Mouse (Mus musculus) layer of hippocampus, postnatal 36 days (tissue): Measurements from ENCODE around the gene Slf2. TPM values are rescaled to one million over a fixed set of nuclear protein-coding genes. Genes with fewer than 3 reads are reported as not detected.

Experiments
- DNase-seq, 2 experiments: peaks; one replicate each; pipeline ENCODE4 v3.0.0; 2022
- total RNA-seq, 2 experiments: library from RNA; stranded (reverse); gene quantifications; 2 replicates each; pipeline ENCODE4 v1.2.3; 2021

Gene Slf2
- total RNA-seq, 2 experiments from 2014 or later = 39.5 to 46.2 TPM

DNA sequence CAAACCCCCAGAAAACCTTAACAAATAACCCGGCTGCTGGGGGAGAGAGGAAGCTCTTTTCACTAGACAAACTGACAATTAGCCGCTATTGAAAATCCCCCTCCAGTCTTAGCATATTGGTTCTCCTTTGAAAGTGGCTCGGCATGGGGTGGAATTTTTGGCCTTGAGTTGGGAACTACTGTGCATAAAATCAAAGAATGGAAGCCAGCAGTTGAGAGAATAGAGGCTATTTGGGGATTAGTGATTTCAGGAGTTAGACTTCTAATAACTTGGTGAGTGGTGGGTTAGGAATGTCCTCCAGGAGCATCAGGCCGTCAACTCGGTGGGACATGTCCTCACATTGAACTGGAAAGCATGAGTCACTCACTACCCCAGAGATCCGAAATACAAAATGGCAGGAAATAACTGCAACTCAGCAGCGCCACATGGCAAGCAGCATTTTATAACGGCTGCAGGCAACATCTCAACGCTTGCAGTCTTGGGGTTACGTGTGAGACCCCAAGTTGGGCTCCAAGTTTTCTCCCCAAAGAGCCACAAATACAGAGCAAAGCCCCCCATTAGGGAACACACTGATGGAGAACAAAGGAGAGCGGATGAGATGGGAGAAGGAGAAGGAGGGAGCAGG is 22.0 kb upstream of the Slf2 start:
- DNase-seq = no peak

- no peak for DNase-seq
These were observed 16.3 kb upstream of the Slf2 start for GRCm38 (mm10) chr19:44914481-44915249.

DNA sequence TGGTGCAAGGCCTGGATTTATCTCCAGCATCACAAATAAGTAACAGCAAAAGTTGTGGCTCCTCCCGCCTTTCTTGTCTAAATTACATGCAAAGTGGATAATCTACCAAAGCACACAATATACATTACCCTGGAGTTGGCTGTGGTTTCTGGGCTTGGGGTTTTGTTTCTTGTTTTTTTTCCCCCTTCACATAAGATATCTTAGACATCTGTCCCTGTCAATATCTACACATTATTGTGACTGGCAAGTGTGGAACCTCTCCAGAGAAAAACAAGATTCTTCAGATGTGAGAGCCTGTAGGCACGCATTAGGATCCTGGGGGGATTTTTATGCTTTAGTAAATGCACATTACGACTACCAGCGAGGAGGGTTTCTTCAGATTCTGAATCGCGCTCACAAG is 12.8 kb upstream of the Slf2 start:
- no peak for DNase-seq

DNA sequence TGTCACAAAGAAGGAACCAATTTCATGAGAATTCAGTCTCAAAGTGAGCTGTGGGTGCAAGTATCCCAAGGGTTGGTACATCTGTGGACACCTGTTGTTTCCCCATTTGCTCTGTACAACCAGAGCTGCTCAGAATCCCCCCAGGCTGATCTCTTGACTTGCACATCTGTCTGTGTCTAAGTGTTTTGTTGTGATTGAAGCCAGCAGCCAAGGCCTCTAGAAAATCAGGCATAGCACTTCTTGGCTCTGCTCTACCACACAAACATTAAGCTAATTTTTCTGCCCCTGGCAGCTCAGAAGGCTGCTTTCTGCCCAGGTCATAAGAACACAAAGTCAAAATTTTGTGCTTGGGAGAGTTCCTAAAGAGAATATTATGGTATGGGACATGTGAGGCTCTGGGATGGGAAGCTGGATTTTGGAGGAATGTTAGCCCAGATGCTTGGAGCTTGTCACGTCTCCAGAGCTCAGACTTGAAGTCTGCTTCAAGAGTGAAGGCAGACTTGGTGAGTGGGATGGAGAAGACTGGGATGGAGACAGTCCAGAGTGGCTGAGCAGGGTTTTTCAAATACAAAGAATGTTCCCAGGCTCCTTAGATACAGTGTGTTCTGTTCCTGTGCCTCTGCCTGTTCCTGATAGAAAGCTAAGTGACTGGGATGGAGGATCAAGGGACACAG is 9.3 kb upstream of the Slf2 start:
- no peak for DNase-seq

DNA sequence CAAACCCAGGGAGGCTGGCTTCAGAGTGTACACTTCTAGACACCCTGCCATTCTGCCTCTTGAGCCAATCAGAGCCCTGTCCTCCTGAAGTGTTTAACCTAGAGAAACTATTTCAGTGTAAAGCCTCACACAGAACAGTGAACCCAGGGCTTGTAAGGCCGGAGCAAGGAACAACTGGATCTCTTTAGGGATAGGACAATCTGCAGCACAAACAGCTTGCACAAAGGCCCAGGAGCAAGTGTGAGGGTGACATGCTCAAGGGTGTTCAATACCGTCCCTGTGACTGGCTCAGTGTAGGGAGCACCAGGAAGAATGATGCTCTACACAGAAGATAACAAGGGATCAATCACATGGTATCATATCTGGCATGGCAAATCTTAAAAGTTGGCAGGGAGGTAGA is 8.4 kb upstream of the Slf2 start:
- no peak for DNase-seq

DNA sequence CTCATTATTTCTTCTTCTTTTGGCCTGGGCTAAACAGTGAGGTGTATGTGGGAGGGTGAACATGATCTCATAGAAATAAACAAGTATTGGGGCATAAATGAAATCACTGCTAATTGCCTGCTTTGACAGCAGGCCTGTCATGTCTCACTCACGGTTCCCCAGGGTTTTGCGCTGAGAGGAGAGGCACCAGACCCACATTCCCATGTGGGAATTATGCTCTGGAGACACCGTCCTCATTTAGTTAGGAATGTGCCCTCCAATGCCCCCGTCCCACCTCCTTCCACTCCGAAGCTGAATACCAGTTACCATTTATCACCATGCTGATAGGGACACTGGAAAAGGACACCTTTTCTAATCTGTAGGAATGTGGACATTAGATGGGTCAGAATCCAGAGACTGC is 6.3 kb upstream of the Slf2 start:
- no peak for DNase-seq

GRCm38 (mm10) chr19:44926781-44927180 is 4.2 kb upstream of the Slf2 start:
- no peak for DNase-seq

GRCm38 (mm10) chr19:44927250-44927649 is 3.7 kb upstream of the Slf2 start:
- no peak for DNase-seq

GRCm38 (mm10) chr19:44928185-44928584 is 2.8 kb upstream of the Slf2 start:
- DNase-seq = no peak

DNA sequence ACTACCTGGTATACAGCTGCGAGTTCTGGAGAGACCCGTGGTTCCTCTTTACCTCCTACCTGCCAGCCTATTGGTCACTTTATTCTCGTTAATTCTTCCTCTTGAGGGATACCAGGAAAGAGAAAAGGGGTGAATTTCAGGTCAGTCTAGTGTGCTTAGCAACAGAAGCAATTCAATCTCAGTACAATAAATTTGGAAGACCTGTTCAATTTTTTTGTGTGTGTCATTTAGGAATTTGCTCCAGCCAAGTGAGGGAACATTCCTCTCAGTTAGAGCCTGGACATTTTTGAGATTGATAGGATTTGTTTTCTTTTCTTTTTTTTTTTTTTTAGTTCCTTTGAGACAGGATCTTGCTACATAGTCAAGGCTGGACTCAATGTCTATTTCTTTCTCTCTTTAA is 1.7 kb upstream of the Slf2 start:
- no peak for DNase-seq

- no peak for DNase-seq
These were observed 1.3 kb upstream of the Slf2 start for GRCm38 (mm10) chr19:44929663-44930062.

GRCm38 (mm10) chr19:44930122-44930521 is 829 bp upstream of the Slf2 start:
- no peak for DNase-seq

- DNase-seq = peak; percentile 84 to 85
These were observed 456 bp downstream of the Slf2 start for GRCm38 (mm10) chr19:44931454-44931759.

DNA sequence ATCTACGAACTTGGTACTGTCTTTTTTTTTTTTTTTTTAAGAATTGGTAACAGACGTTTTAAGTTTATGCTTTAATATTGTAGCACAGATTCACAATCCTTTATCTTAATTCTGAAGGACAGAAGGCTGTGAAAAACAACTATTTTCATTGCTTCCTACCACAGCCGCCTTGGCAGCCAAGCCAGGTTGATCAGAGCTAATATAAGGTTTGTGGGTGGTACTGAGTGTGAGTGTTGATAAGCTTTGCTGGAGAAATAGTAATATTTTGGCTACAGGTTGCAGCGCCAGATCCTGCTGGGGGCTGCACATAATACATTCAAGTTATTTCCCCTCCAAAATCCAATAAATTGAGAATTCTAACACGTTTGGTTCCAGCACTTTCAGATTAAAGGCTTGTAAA is 1.1 kb downstream of the Slf2 start:
- peak in 1 of 2 experiments; percentile 14 for DNase-seq

- no peak for DNase-seq
These were observed 2.2 kb downstream of the Slf2 start for GRCm38 (mm10) chr19:44933136-44933535.

GRCm38 (mm10) chr19:44959633-44960032 is 28.7 kb downstream of the Slf2 start:
- no peak for DNase-seq

- DNase-seq = no peak
These were observed 35.0 kb downstream of the Slf2 start for GRCm38 (mm10) chr19:44965978-44966377.

DNA sequence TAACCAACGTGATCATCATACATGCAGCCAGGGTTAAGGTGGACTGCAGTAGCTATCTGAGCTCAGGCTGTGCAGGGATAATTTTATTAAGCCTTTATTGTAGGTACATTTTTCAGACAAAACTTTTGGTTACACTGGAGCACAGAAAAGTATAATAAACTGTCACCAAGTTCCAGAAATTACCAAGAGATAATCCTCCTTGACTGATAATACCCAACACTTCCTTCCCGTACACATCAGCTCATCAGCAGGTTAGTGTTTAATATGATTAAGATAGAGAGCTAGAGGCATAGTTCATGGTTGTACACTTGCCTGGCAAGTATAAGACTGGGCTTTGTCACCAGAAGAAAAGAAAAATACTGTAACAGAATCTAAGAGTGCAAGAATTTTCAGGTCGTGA is 37.4 kb downstream of the Slf2 start:
- no peak for DNase-seq

DNA sequence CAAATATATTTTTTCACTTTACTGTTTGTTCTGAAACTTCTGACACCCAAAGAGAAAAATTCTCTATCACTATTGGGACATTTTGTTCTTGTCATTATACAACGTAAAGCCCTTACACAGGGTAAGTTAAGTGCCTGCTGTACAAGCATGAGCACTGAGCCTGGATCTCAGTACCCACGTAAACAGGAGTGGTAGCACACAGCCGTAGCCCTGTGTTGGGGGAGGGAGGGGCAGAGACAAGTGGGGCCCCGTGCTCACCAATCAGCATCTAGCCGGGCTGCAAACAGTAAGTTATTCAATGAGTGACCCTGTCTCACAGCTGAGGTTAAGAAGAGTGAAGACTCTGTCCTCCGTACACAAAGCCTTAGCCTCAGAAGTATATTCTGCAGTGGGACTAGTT is 45.7 kb downstream of the Slf2 start:
- no peak for DNase-seq

DNA sequence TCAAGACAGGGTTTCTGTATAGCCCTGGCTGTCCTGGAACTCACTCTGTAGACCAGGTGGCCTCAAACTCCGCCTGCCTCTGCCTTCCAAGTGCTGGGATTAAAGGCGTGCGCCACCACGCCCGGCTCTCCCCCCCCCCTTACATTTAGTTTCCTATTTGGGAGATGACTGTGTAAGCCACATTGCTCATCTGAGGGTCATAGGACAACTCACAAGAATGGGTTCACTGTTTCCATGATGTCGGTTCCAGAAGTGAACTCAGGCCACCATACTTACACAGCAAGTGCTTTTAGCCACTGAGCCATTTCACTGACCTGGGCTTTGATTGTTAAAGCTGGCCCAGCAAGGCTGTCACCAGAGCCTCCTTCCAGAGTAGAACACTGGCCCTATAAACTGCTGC is 46.2 kb downstream of the Slf2 start:
- DNase-seq = no peak

GRCm38 (mm10) chr19:44980787-44981186 is 49.8 kb downstream of the Slf2 start:
- DNase-seq = no peak

- DNase-seq = no peak
These were observed 51.6 kb downstream of the Slf2 start for GRCm38 (mm10) chr19:44982477-44983115.

DNA sequence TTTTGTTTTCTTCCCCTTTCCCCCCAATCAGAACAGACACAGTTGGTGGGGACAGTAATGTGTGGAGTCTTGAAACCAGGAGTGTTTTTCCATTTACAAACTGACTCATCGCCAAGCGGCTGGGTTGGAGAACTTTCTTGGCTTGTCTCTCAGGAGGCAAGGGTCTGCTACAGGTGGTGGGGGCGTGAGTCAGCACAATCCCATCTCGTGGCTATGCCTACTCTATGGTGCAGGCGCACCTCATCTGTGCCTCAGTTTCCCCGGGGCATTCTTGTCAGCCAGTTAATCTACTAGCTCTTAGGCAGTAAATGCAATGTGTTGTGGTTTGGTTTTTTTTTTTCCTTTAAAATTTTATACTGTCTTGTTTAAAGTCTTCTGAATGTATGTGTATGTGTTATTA is 52.4 kb downstream of the Slf2 start:
- DNase-seq = no peak

GRCm38 (mm10) chr19:44984420-44984819 is 53.5 kb downstream of the Slf2 start:
- no peak for DNase-seq
